Mouse (Mus musculus): Measurements from ENCODE around the gene Polr1a. TPM values are rescaled to one million over a fixed set of nuclear protein-coding genes. Genes with fewer than 3 reads are reported as not detected.

The Polr1a gene
- 27.6 and 32.9 TPM in 2 replicates for polyA plus RNA-seq (2014; fragmentation: Nextera tagmentation; extraction: Ambion mirVana)

- Histone ChIP-seq H3K4me1 (ENCODE audit: control insufficient read depth, insufficient read depth, low read length) (peaks cover 10% of the 10 kb centered on the region; the same call in 1 of the 2 replicates), H3K27me3 (ENCODE audit: control insufficient read depth, insufficient read depth, low read length) (no peaks in the 10 kb centered on the region), H3K9ac (replicated peaks; ENCODE audit: low read depth, low read length) (peak within 1 kb of the TSS; percentile 60), H3K9me3 (ENCODE audit: control insufficient read depth, low read depth, low read length) (no peaks in the 10 kb centered on the region), H3K36me3 (ENCODE audit: control insufficient read depth, insufficient read depth, low read length) (peaks cover 25% of the 10 kb centered on the region), H3K4me3 (ENCODE audit: low read depth, low read length) (peak within 1 kb of the TSS; percentile 87), H3K27ac (ENCODE audit: low read length) (peak within 1 kb of the TSS; percentile 67), H3K4me2 (replicated peaks; ENCODE audit: low read depth, low read length) (peak within 1 kb of the TSS; percentile 64)
- WGBS: under 1% methylated on average over 58 of the region's 58 CpGs
- peak; percentile 86 for ATAC-seq (ENCODE audit: insufficient number of reproducible peaks, insufficient read depth, low FRiP score, low read depth)
These were observed at the start of gene Polr1a, which contains the start of gene Ptcd3 for GRCm38 (mm10) chr6:71908481-71909381. Polr1a (plus strand) TSS chr6:71909053. Ptcd3 (minus strand) TSS chr6:71908750.

DNA sequence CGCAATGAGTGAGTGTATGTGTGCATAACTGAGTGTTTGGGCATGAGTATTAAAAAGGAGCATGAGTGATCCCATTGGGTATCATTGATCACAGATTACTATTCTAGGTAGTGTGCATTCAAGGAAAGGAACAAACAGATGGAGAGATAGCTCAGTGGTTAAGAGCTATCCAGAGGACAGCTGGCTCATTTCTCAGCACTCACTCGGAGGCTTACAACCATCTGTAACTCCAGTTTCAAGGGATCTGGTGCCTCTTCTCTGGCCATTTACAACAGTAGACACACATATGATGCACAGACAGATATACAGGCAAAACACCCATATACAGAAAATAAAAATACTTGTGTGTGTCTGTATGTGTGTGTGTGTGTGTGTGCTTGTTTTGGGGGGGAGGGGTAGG, 41.1 kb upstream of the Polr1a start:
- Histone ChIP-seq H3K36me3 (ENCODE audit: control insufficient read depth, insufficient read depth, low read length) (peaks cover 64% of the 10 kb centered on the region), H3K9ac (replicated peaks; ENCODE audit: low read depth, low read length) (no peak overlapping the region), H3K4me3 (ENCODE audit: low read depth, low read length) (no peak overlapping the region), H3K9me3 (ENCODE audit: control insufficient read depth, low read depth, low read length) (no peaks in the 10 kb centered on the region), H3K27ac (ENCODE audit: low read length) (no peak overlapping the region), H3K27me3 (ENCODE audit: control insufficient read depth, insufficient read depth, low read length) (no peaks in the 10 kb centered on the region), H3K4me1 (ENCODE audit: control insufficient read depth, insufficient read depth, low read length) (no peaks in the 10 kb centered on the region), H3K4me2 (replicated peaks; ENCODE audit: low read depth, low read length) (no peak overlapping the region)
- WGBS: 73% methylated on average over 2 of the region's 2 CpGs
- ATAC-seq (ENCODE audit: insufficient number of reproducible peaks, insufficient read depth, low FRiP score, low read depth): no peak

DNA sequence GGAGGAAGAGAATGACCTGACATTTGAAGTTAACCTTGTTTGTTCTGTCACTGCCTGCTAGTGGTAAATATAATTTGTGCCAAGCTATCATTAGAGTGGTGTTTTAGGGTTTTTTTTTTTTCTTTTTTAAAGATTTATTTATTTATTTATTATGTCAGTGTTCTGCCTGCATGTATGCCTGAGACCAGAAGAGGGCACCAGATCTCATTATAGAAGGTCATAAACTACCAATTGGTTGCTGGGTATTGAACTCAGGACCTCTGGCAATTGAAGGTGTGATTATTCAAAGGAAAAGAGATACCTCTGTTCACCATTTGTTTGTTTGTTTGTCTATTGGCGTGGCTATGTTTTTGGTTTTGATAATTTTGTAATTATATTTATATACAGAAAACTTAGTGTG, 40.0 kb upstream of the Polr1a start:
- Histone ChIP-seq H3K4me1 (ENCODE audit: control insufficient read depth, insufficient read depth, low read length) (no peaks in the 10 kb centered on the region), H3K9me3 (ENCODE audit: control insufficient read depth, low read depth, low read length) (no peaks in the 10 kb centered on the region), H3K27me3 (ENCODE audit: control insufficient read depth, insufficient read depth, low read length) (no peaks in the 10 kb centered on the region), H3K9ac (replicated peaks; ENCODE audit: low read depth, low read length) (no peak overlapping the region), H3K4me3 (ENCODE audit: low read depth, low read length) (no peak overlapping the region), H3K36me3 (ENCODE audit: control insufficient read depth, insufficient read depth, low read length) (peaks cover 64% of the 10 kb centered on the region), H3K4me2 (replicated peaks; ENCODE audit: low read depth, low read length) (no peak overlapping the region), H3K27ac (ENCODE audit: low read length) (no peak overlapping the region)
- ATAC-seq (ENCODE audit: insufficient number of reproducible peaks, insufficient read depth, low FRiP score, low read depth): no peak
- WGBS: 85% methylated on average over 1 of the region's 1 CpGs

DNA sequence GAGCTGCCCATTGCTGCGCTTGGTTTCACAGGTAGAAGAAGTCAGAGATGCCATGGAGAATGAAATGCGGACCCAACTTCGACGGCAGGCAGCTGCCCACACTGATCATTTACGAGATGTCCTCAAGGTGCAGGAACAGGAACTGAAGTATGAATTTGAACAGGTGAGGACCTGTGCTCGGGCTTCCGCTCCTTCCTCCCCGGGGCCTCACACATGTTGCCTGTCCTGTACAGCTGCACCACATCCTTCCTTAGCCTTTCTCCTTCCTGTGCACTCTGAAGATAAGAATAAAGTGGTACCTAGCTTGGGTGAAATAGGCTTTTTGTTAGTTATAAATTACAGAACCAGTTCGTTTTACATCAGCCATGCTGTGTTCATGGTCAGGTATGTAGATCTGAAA, 37.5 kb upstream of the Polr1a start:
- Histone ChIP-seq H3K4me1 (ENCODE audit: control insufficient read depth, insufficient read depth, low read length) (no peaks in the 10 kb centered on the region), H3K9me3 (ENCODE audit: control insufficient read depth, low read depth, low read length) (no peaks in the 10 kb centered on the region), H3K27ac (ENCODE audit: low read length) (no peak overlapping the region), H3K9ac (replicated peaks; ENCODE audit: low read depth, low read length) (no peak overlapping the region), H3K36me3 (ENCODE audit: control insufficient read depth, insufficient read depth, low read length) (peaks cover 62% of the 10 kb centered on the region), H3K27me3 (ENCODE audit: control insufficient read depth, insufficient read depth, low read length) (no peaks in the 10 kb centered on the region), H3K4me3 (ENCODE audit: low read depth, low read length) (no peak overlapping the region), H3K4me2 (replicated peaks; ENCODE audit: low read depth, low read length) (no peak overlapping the region)
- 94% methylated on average over 9 of the region's 9 CpGs for WGBS
- no peak for ATAC-seq (ENCODE audit: insufficient number of reproducible peaks, insufficient read depth, low FRiP score, low read depth)

GRCm38 (mm10) chr6:71877965-71878760, 30.7 kb upstream of the Polr1a start:
- no peak overlapping the region for H3K4me3 ChIP-seq (ENCODE audit: low read depth, low read length)
- no peak for ATAC-seq (ENCODE audit: insufficient number of reproducible peaks, insufficient read depth, low FRiP score, low read depth)
- H3K27ac ChIP-seq (ENCODE audit: low read length): no peak overlapping the region
- H3K4me1 ChIP-seq (ENCODE audit: control insufficient read depth, insufficient read depth, low read length): no peaks in the 10 kb centered on the region
- 89% methylated on average over 3 of the region's 3 CpGs for WGBS
- H3K9ac ChIP-seq (replicated peaks; ENCODE audit: low read depth, low read length): no peak overlapping the region
- H3K9me3 ChIP-seq (ENCODE audit: control insufficient read depth, low read depth, low read length): no peaks in the 10 kb centered on the region
- H3K4me2 ChIP-seq (replicated peaks; ENCODE audit: low read depth, low read length): no peak overlapping the region
- peaks cover 61% of the 10 kb centered on the region for H3K36me3 ChIP-seq (ENCODE audit: control insufficient read depth, insufficient read depth, low read length)
- no peaks in the 10 kb centered on the region for H3K27me3 ChIP-seq (ENCODE audit: control insufficient read depth, insufficient read depth, low read length)

GRCm38 (mm10) chr6:71893263-71893662, 15.6 kb upstream of the Polr1a start:
- H3K27ac ChIP-seq (ENCODE audit: low read length): no peak overlapping the region
- peaks cover 89% of the 10 kb centered on the region for H3K36me3 ChIP-seq (ENCODE audit: control insufficient read depth, insufficient read depth, low read length)
- no peak overlapping the region for H3K4me2 ChIP-seq (replicated peaks; ENCODE audit: low read depth, low read length)
- 91% methylated on average over 4 of the region's 4 CpGs for WGBS
- ATAC-seq (ENCODE audit: insufficient number of reproducible peaks, insufficient read depth, low FRiP score, low read depth): no peak
- no peaks in the 10 kb centered on the region for H3K27me3 ChIP-seq (ENCODE audit: control insufficient read depth, insufficient read depth, low read length)
- H3K4me1 ChIP-seq (ENCODE audit: control insufficient read depth, insufficient read depth, low read length): no peaks in the 10 kb centered on the region
- H3K9me3 ChIP-seq (ENCODE audit: control insufficient read depth, low read depth, low read length): no peaks in the 10 kb centered on the region
- no peak overlapping the region for H3K4me3 ChIP-seq (ENCODE audit: low read depth, low read length)
- no peak overlapping the region for H3K9ac ChIP-seq (replicated peaks; ENCODE audit: low read depth, low read length)

DNA sequence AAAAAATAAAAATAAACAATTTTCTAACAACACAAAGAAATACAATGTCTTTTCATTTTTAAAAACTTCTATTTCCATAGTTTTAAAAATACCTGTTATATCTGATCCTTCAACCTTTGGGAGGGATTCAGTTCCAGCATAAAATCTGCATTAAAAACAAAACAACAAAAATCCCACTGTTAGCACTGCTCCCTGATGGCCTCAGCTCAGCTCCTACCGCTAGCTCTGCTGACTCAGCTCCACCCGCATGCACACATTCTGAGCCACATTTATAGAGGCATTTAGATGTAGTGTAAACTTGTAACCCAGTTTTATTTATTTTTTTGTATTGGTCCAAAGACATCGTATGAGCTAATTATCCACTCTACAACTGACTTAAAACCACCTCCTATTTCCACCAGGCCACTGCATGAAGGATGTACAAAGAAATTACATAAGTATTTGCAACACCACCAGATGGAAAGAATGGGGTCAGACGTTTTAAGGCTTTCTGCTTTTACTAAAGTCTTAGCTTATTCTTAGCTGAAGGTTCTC, 1.1 kb upstream of the Polr1a start:
- Histone ChIP-seq H3K27ac (ENCODE audit: low read length) (no peak overlapping the region), H3K27me3 (ENCODE audit: control insufficient read depth, insufficient read depth, low read length) (no peaks in the 10 kb centered on the region), H3K4me3 (ENCODE audit: low read depth, low read length) (peak overlapping the region; percentile 87), H3K36me3 (ENCODE audit: control insufficient read depth, insufficient read depth, low read length) (peaks cover 31% of the 10 kb centered on the region), H3K9me3 (ENCODE audit: control insufficient read depth, low read depth, low read length) (no peaks in the 10 kb centered on the region), H3K4me1 (ENCODE audit: control insufficient read depth, insufficient read depth, low read length) (peaks cover 10% of the 10 kb centered on the region; the same call in 1 of the 2 replicates), H3K9ac (replicated peaks; ENCODE audit: low read depth, low read length) (peak overlapping the region; percentile 60), H3K4me2 (replicated peaks; ENCODE audit: low read depth, low read length) (peak overlapping the region; percentile 64)
- WGBS: 5% methylated on average over 4 of the region's 4 CpGs
- no peak for ATAC-seq (ENCODE audit: insufficient number of reproducible peaks, insufficient read depth, low FRiP score, low read depth)

- ATAC-seq (ENCODE audit: insufficient number of reproducible peaks, insufficient read depth, low FRiP score, low read depth): peak; percentile 12; the same call in 1 of the 2 replicates
- Histone ChIP-seq H3K4me1 (ENCODE audit: control insufficient read depth, insufficient read depth, low read length) (peaks cover 10% of the 10 kb centered on the region; the same call in 1 of the 2 replicates), H3K9ac (replicated peaks; ENCODE audit: low read depth, low read length) (peak overlapping the region; percentile 60), H3K9me3 (ENCODE audit: control insufficient read depth, low read depth, low read length) (no peaks in the 10 kb centered on the region), H3K36me3 (ENCODE audit: control insufficient read depth, insufficient read depth, low read length) (peaks cover 25% of the 10 kb centered on the region), H3K27me3 (ENCODE audit: control insufficient read depth, insufficient read depth, low read length) (no peaks in the 10 kb centered on the region), H3K27ac (ENCODE audit: low read length) (no peak overlapping the region), H3K4me3 (ENCODE audit: low read depth, low read length) (peak overlapping the region; percentile 87), H3K4me2 (replicated peaks; ENCODE audit: low read depth, low read length) (peak overlapping the region; percentile 47)
- WGBS: 16% methylated on average over 9 of the region's 10 CpGs
These were observed 531 bp downstream of the Polr1a start for GRCm38 (mm10) chr6:71909384-71909783.
